Mouse (Mus musculus) sigmoid colon, adult 10 weeks (tissue): ENCODE results near the gene Ift20. TPM values are rescaled to one million over a fixed set of nuclear protein-coding genes. Genes with fewer than 3 reads are reported as not detected.

Experiments
- polyA plus RNA-seq: library from polyadenylated mRNA; stranded (reverse); fragments of 350-450 nt; fragmentation: Illumina TruSeq; extraction: RNeasy Lipid Tissue Mini Kit (QIAGEN cat#74804); gene quantifications from one replicate; pipeline ENCODE4 v1.2.3, GENCODE M21; 2014; ENCODE audit warnings: low read depth, low replicate concordance

Ift20 gene
- 45.6 TPM for polyA plus RNA-seq

DNA sequence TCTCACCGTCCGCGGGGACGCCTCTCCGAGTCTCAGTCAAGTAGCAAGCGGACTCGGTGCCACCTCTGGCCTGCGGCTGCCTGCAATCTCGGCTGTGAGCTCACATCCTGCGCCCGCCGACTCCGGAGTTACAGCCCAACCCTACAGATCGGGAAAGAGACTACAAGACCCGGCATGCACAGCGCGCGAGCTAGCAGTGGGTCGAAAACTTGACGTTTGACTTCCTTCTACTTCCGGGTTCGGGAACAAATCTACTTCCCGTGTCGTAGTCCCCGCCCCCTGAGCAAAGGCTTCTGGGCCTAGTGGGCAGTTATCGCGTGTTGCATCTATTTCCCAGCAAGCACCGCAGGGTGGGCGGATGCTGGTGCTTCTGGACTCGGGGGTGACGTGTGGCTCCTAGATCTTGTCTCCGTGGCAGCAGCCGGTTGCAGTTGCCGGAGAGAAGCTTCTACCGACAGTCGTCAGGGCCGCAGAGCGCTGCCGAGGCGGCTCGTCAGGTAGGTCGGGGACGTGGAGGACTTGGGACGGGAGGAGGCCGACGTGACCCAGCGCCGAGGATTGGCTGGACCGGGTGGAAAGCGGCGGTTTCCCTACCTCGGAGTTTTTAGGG lies at the start of gene Ift20, which contains the start of gene Tnfaip1:
Ift20 (plus strand) TSS at position 282 of the 610 bp plus-strand sequence.
Tnfaip1 (minus strand) TSS at position 253 of the 610 bp plus-strand sequence.

DNA sequence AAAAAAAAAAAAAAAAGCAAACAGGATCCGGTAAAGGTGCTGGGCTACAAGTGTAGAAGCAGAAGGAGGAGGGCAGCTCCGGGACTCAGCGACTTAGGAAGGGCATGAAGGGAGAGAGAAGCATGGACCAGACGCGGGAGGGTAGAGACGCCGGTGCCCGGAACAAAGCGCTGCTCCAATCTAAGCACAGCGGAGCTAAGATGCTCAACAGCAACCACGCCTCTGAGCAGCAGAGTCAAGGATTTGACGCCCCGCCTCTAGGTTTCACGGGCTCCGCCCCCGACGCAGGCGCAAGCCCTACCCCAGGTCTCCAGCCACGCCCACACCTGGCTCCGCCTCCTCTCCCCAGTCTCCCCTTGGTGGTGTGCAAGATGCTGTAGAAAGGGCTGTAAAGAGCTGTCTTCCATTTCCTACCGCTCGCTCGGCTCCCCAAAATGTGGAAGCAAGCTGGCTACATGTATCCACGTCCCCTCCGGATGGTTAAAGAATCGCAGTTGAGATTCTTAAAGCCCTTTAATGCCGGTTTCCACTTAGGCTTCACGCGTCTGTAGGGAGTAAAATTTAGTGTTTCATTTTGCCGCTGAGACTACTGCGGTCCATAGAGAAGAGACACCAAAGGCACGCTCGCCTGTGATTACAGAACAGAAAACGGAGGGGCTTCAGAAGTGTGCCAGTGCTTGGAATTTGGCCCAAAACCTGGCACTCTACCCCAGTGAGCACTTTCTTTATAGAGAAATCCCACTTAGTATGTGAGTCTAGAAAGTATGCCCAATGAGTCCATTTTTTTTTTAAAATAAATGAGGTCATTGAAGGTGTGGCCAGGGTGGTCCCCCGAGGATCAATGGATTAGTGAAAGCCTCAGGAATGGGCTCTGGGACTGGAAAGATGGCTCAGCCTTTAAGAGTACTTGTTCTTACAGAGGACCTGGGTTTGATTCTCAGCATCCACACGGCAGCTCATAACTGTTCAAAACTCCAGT lies 38.3 kb upstream of the Ift20 start, which contains the start of gene Sarm1:
Sarm1 (minus strand) TSS at position 211 of the 979 bp plus-strand sequence.

DNA sequence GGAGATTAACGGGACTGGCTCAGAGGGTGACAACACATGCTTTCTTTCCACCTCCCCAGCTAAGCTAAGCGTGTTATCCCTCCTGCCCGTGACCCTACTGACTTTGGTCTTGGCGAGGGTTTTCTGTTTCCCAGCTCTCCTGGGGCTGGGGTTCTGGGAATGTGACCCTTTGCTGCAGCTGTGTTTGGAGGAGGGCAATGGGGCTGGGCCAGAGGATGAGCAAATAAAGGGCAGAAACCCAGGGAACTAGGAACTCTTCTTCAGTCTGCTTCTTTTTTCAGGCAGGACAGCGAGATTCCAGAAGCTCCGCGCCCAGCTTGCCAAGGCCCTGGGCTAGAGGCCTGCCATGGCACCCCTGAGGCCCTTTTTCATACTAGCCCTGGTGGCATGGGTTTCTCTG lies 37.2 kb upstream of the Ift20 start, which contains the start of gene Vtn:
Vtn (plus strand) TSS at position 88 of the 400 bp plus-strand sequence.

DNA sequence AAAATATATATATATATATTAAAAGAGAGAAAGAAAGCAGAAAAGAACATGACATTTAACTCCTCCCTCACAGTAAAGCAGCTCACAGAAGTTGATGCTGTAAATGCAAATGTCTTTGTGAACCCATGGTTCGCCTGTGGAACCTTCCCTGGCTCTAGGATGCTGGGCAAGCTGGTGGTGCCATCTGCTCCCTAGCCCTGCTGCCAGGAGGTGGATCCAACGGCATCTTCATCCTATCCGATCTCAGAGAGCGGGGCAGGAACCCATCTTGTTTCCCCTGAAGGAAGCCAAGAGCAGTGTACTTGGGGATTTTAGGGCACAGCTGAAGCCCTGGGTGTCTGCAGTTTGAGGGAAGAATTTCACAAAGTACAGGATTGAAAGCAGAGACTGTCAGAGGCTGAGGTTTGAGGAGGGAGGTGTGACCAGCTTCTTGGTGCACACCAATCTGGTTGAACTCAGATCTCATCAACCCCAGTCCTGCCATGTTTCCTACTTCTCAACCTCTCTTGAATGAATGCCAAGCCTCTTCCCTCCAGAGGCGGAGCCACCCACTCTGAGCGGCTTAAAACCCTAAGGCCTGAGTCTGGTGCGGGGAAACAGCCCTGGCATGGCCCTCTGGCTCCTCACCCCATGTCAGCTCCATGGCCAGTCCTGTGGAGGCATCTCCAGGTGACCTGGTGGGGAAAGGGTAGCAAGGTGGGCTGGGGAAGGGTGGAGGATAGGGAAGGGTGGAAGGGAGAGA lies 33.1 kb upstream of the Ift20 start, which contains the start of gene Sebox:
Sebox (plus strand) TSS at position 539 of the 742 bp plus-strand sequence.

DNA sequence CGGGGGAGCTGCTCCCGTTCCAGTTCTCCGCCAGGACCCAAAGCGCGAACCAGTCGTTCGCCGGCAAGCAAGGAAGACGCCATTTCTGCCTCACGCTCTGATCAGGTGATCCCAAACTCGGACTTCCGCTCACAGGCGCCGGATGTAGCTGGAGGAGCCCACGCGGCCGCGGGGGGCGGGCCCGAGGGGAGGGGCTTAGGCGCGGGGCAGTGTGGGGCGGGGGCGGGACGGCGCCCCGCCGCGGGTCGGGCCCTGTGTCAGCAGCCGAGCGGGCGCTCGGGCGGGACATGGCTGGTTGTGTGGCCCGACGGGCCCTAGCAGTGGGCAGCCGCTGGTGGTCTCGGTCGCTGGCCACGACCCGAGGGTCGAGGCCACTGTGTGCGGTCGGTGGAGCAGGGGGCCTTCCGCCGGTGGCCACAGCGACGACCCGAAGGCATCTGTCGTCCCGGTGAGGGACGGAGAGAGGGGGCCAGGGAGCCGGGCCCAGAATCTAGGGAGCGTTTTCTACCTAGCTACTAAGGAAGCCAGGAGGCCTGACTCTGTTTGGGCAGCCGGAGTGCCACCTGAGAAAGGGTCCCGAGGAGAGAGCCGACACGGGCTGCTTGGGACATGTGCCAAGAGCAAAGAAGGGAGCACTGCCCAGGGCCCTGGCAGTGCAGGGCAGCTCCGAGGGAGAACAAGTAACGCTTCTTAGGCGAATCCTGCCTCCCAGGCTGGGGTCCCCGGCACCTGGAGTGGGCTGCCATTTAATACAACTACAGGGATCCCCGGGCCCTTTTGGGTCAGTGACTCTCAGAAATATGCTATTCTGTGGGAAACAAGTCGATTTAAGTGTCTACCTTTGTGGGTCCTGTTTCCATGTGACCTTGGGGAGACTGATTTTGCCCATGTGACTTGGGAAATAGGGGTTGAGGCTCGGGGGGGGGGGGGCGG lies 23.9 kb upstream of the Ift20 start, which contains the start of the genes Tmem199 and Poldip2:
Tmem199 (minus strand) TSS at position 148 of the 933 bp plus-strand sequence.
Poldip2 (plus strand) TSS at position 169 of the 933 bp plus-strand sequence.

DNA sequence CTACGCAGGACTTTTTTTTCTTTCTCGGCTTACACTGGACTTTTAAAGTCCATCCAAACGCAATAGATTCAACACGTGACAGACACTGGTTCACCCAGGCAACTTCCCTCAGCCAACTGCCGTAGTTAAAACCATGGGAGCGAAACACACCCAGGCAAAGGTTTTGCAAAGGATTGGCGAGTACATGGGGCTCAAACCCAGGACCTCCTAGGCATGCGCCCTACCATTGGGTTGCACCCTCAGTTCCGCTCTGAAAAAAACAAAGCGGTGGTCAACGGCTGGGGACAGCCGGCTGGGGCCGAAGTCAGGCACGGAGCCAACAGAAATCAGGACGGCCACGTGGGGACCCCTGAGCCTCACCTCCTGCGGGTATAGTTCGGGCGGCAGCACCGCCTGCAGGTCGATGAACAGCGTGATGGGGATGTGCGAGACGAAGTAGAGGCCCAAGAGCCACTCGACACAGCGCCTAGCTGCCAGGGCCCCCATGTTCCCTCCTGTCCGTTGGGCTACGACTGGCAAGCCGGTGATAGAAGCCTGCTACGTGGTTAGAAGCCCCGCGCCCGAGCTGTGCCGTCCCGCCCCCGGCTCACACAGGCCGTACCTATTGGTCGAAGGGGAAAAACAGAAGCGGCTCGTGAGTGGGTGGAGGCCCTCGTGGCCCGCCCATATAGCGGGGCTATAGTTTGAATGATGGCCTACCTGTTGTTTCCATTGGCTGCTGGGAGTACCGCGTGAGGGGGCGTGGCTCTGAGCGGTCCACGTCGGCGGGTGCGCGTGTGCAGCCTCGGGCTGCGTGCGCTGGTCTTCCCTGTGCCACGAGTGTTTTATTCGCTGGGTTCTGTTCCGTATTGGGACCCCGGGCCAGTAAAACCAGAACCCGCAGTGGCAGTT lies 14.3 kb downstream of the Ift20 start, which contains the start of gene Tmem97:
Tmem97 (minus strand) TSS at position 610 of the 891 bp plus-strand sequence.

Other genes with a start within 250 kb of the Ift20 start
- 2.0 TPM for gene BC030499, start 245.5 kb upstream of the Ift20 start, polyA plus RNA-seq
- gene Spag5, start 234.8 kb upstream of the Ift20 start, polyA plus RNA-seq = 3.8 TPM
- 9.2 TPM for gene Aldoc, start 213.4 kb upstream of the Ift20 start, polyA plus RNA-seq
- gene Pigs, start 207.9 kb upstream of the Ift20 start, polyA plus RNA-seq = 4.0 TPM
- 5.4 TPM for gene Unc119, start 192.9 kb upstream of the Ift20 start, polyA plus RNA-seq
- gene Foxn1, start 149.8 kb upstream of the Ift20 start, polyA plus RNA-seq = 0.16 TPM
- 17.2 TPM for gene Slc13a2, start 114.1 kb upstream of the Ift20 start, polyA plus RNA-seq
- 2.1 TPM for gene Slc46a1, start 70.7 kb upstream of the Ift20 start, polyA plus RNA-seq
- gene Sarm1, start 38.6 kb upstream of the Ift20 start, polyA plus RNA-seq = not detected
- gene Vtn, start 37.3 kb upstream of the Ift20 start, polyA plus RNA-seq = not detected
- not detected for gene Sebox, start 32.9 kb upstream of the Ift20 start, polyA plus RNA-seq
- gene Tmem199, start 24.2 kb upstream of the Ift20 start, polyA plus RNA-seq = 18.7 TPM
- 14.1 TPM for gene Poldip2, start 24.2 kb upstream of the Ift20 start, polyA plus RNA-seq
- gene Tnfaip1, start within 50 bp of the Ift20 start, polyA plus RNA-seq = 41.1 TPM
- gene Tmem97, start 14.4 kb downstream of the Ift20 start, polyA plus RNA-seq = 33.0 TPM
- gene Nlk, start 161.0 kb downstream of the Ift20 start, polyA plus RNA-seq = 39.5 TPM
- 3.6 TPM for gene Ccnq, start 215.4 kb downstream of the Ift20 start, polyA plus RNA-seq